Mouse (Mus musculus): ENCODE measurements around the gene Gm8362.
"Not testable (repeated sequence)": the region's sequence is repeated elsewhere in the genome, so short reads cannot be mapped to it uniquely, and the experiment has no call there.

Gene Gm8362

DNA sequence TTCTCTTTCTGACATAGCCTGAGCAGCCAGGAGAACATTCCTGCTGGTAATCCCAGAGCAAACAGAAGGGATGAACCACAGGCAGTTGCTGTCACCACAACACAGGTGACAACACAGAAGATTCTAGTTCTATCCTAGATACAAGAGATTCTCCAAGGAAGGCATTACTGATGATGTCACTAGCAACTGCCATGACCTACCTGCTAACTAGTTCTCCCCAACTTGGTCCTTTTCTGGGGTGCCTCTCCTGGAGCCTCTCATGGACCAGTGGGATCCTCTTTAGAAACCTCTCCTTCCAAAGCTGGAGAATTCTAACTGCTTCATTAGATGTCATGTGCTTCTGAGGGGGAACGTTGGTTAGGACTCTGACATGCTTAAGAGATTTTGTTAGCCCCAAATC, at the start of gene Gm8362:
TSS of gene Gm8362 (minus strand) at position 101 of the 400 bp plus-strand sequence.
- DNase-seq (ENCODE audit: low spot score in 2 of 2), result not testable (repeated sequence)

DNA sequence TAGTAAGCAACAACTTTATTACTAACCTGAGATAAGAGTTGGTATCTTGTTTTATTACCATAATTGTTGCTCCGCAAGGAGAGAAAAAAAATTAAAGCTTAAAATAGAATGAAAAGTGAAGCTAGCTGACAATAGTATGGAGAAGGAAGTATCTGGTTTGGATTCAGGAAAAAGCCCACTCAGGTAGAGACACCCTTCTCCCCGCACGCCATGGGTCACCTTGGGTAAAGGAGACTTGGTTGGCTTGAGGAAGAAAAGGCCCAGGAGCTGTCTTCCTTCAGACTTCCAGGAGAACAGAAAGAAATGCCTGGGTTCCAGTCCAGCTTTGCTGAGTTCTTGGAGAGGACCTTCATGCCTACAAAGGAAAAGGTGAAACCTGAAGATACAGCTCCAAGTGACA, 49.1 kb upstream of the Gm8362 start:
- DNase-seq (ENCODE audit: low spot score in 2 of 2), result not testable (repeated sequence)

DNA sequence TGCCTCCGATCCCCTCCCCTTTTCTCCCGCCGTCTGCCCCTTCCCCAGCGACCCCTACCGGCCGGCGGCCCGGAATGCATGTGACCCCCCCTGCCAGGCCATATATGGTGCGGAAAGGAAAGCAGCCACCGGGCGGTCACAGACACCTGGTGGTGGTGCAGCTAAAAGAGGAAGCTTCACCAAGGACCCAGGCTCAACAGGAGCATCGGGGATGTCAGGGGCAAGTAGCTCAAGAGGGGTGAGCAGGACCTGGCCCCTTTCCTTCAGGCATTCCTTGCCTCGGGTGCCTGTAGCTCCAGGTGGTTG, 17.0 kb downstream of the Gm8362 start:
- DNase-seq (ENCODE audit: low spot score in 2 of 2), result peak in 1 of 2 experiments; percentile 8

DNA sequence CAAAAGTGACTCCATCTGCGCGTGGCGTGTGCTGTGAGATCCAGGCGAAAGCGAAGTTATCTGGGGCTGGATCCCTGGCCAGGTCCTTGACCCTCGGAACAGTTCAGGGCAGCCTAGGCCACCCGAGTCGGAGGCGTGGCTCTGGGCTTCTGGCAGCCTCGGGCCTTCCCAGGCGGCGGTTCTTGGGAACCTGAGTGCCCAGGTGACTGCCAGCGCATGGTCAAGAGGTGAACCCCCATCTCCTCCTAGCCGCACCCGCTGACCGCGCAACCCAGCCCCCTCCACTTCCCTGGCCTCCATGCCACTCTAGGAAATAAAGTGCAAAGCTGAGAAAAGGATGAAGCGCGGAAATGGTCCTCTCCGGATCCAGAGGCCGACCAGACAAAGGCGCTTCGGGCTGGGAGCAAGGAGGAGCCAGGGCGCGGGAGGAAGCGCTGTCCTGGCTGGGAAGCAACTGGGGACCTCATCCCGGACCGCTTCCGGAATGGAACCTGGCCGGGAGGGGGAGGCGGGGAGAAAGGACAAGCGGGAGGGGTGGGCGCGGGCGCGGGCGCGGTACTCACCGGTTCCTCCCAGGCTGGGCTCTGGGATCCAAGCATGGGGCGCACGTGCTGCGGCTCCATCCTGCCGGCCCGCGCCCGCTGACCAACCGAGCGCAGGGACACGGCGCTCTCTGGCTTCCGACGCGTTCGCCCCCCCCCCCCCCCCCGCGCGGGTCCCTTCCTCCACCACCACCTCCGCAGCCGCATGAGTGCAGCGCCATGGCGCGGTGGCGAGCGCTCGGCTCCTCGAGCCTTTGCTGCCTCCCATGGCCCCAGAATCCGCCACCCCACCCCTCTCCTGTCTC, 17.6 kb downstream of the Gm8362 start:
- not testable (repeated sequence) for DNase-seq (ENCODE audit: low spot score in 2 of 2)

- not testable (repeated sequence) for DNase-seq (ENCODE audit: low spot score in 2 of 2)
These were observed 32.0 kb downstream of the Gm8362 start, which contains the start of gene Gm3636 for GRCm38 (mm10) chr14:6742232-6742631. Gene Gm3636, minus strand, starts transcription at chr14:6742332.

DNA sequence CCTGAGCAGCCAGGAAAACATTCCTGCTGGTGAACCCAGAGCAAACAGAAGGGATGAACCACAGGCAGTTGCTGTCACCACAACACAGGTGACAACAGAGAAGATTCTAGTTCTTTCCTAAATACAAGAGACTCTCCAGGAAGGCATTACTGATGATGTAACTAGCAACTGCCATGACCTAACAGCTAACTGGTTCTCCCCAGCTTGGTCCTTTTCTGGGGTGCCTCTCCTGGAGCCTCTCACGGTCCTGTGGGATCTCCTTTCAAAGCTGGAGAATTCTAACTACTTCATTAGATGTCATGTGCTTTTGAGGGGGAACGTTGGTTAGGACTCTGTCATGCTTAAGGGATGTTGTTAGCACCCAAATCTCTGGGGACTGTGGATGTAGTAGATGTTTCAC, 54.1 kb downstream of the Gm8362 start, which contains the start of gene Gm8050:
TSS of gene Gm8050 (minus strand) at position 101 of the 400 bp plus-strand sequence.
- not testable (repeated sequence) for DNase-seq (ENCODE audit: low spot score in 2 of 2)

All from left cerebral cortex, adult 9 months (tissue).